Mouse (Mus musculus) embryonic facial prominence, embryonic 14.5 days (tissue): ENCODE data around the gene Gpr155. TPM values are rescaled to one million over a fixed set of nuclear protein-coding genes. Genes with fewer than 3 reads are reported as not detected.

Experiments
- ATAC-seq: fragments of 200-750 bp; cut with Nextera tagmentation; 2 replicates; pipeline ENCODE4 v1.8.0; 2017; ENCODE audit warnings: low read depth, moderate number of reproducible peaks, moderate TSS enrichment
- DNase-seq: peaks from one replicate; pipeline ENCODE4 v3.0.0-alpha.2; 2015; ENCODE audit warnings: low spot score
- H3K27ac ChIP-seq: fragments of 300-500 bp; sonication (generic); replicated peaks from 2 replicates; pipeline ENCODE4 v1.5.1; 2014; ENCODE audit warnings: low read depth, mild to moderate bottlenecking, low read length, moderate library complexity
- H3K27me3 ChIP-seq: fragments of 300-500 bp; sonication (generic); replicated peaks from 2 replicates; pipeline ENCODE4 v1.6.1; 2014; ENCODE audit warnings: low read length; ENCODE audit not compliant: control insufficient read depth, insufficient read depth
- H3K36me3 ChIP-seq: fragments of 300-500 bp; sonication (generic); 2 replicates; pipeline ENCODE4 v1.6.1; 2014; ENCODE audit warnings: low read length, mixed read lengths; ENCODE audit not compliant: control insufficient read depth, insufficient read depth
- H3K4me1 ChIP-seq: fragments of 300-500 bp; sonication (generic); 2 replicates; pipeline ENCODE4 v1.6.1; 2014; ENCODE audit warnings: antibody characterized with exemption, low read length; ENCODE audit not compliant: control insufficient read depth, insufficient read depth
- H3K4me2 ChIP-seq: fragments of 300-500 bp; sonication (generic); 2 replicates; pipeline ENCODE4 v1.6.1; 2014; ENCODE audit warnings: low read depth, mild to moderate bottlenecking, low read length, moderate library complexity, mixed read lengths
- H3K4me3 ChIP-seq: fragments of 300-500 bp; sonication (generic); 2 replicates; pipeline ENCODE4 v1.5.1; 2014; ENCODE audit warnings: low read depth, mild to moderate bottlenecking, low read length
- H3K9ac ChIP-seq: fragments of 300-500 bp; sonication (generic); 2 replicates; pipeline ENCODE4 v1.6.1; 2014; ENCODE audit warnings: low read depth, mild to moderate bottlenecking, low read length, moderate library complexity, mixed read lengths
- H3K9me3 ChIP-seq: fragments of 300-500 bp; sonication (generic); 2 replicates; pipeline ENCODE4 v1.6.1; 2016; ENCODE audit warnings: low read length; ENCODE audit not compliant: control insufficient read depth
- WGBS: fragments of 180-500 bp; shearing (Covaris S2); extraction: QIAGEN DNeasy Blood & Tissue Kit; methylation state at CpG from one replicate; pipeline ENCODE4 v1.1.7; 2014; 5-methylcytosine and 5-hydroxymethylcytosine counted together
- polyA plus RNA-seq: library from polyadenylated mRNA; unstranded; fragments of >200 nt; fragmentation: Nextera tagmentation; extraction: Ambion mirVana; gene quantifications from 2 replicates; pipeline ENCODE4 v1.2.1, GENCODE M21; 2014

Gpr155 gene
- polyA plus RNA-seq, 1 experiment from 2014 or later: 7.1 TPM

DNA sequence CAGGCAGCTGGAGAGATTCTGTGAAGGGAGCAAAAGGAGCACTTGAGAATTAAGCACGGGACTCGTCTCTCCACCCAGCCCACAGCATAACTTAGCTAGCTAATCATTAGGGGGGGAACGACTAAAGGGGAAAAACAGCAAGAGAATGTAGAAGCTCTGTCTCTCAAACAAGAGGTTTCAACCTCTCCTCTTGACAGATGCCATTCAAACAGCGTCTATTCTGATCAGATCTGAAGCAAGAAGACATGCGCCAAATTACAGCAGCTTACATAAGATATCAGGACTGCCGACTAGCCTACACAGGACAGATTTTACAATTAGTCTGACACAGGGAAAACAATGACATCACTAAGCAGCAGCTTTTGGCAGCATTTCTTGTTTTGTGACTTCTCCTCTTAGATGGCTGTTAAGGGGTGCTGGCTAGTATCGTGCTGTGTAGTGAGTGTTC is 34.4 kb downstream of the Gpr155 start:
- Histone ChIP-seq H3K4me3 (no peak overlapping the region), H3K27ac (peak overlapping the region; percentile 50; the same call in 1 of the 2 replicates), H3K9me3 (no peaks in the 10 kb centered on the region), H3K27me3 (no peaks in the 10 kb centered on the region), H3K4me2 (peak overlapping the region; percentile 17; the same call in 1 of the 2 replicates), H3K4me1 (peaks cover 11% of the 10 kb centered on the region; the same call in 1 of the 2 replicates), H3K36me3 (no peaks in the 10 kb centered on the region), H3K9ac (no peak overlapping the region)
- DNase-seq (peak; percentile 53), ATAC-seq (no peak; the same call in 1 of the 2 replicates)
- 46% methylated on average over 7 of the region's 7 CpGs for WGBS

DNA sequence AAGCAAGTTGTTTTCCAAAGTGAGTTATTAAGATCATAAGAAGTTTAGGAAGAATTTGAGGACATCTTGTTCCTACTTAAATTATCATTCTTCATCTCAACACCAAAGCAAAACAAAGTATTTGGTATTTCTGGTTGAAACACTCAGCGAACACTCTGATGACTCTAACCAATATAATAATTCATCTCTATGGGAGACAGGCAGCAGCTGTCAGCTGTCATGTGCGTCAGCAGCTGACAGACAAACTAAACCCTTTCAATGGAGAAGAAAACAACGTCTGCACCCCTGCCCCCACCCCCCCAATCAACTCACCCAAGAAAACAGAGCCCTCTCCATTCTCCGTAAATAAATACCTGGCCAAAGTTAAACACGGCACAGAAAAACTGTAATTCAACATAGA is 34.9 kb downstream of the Gpr155 start:
- H3K36me3 ChIP-seq: no peaks in the 10 kb centered on the region
- H3K9me3 ChIP-seq: no peaks in the 10 kb centered on the region
- peaks cover 14% of the 10 kb centered on the region; the same call in 1 of the 2 replicates for H3K4me1 ChIP-seq
- peak overlapping the region; percentile 50; the same call in 1 of the 2 replicates for H3K27ac ChIP-seq
- no peak overlapping the region for H3K4me3 ChIP-seq
- no peak for ATAC-seq
- H3K4me2 ChIP-seq: peak overlapping the region; percentile 17; the same call in 1 of the 2 replicates
- no peaks in the 10 kb centered on the region for H3K27me3 ChIP-seq
- DNase-seq: peak; percentile 47
- H3K9ac ChIP-seq: no peak overlapping the region
- 28% methylated on average over 5 of the region's 5 CpGs for WGBS

GRCm38 (mm10) chr2:73348221-73348620 is 38.2 kb downstream of the Gpr155 start:
- 86% methylated on average over 6 of the region's 6 CpGs for WGBS
- DNase-seq: no peak

DNA sequence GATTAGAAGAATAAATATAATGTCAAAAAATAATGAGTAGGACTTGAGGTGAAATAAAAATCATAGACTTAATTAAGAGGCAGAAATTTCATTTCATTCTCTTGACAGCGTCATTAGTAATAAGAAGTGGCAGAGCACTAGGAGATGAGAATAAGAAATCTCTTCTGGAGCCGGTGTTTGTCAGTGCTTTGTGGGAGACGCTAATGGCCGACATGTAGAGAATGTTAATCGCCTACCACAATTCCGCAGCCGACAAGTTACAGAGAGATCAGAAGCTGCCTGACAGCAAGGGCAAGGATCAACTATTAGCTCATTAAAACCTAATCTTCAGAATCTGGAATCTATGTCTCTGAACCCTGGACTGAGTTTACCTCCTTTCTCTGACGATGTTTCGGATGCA is 38.6 kb downstream of the Gpr155 start:
- Histone ChIP-seq H3K9ac (no peak overlapping the region), H3K4me2 (no peak overlapping the region), H3K27ac (no peak overlapping the region), H3K36me3 (no peaks in the 10 kb centered on the region), H3K4me3 (no peak overlapping the region), H3K9me3 (no peaks in the 10 kb centered on the region), H3K27me3 (no peaks in the 10 kb centered on the region), H3K4me1 (peaks cover 14% of the 10 kb centered on the region; the same call in 1 of the 2 replicates)
- no peak for DNase-seq
- 51% methylated on average over 9 of the region's 9 CpGs for WGBS
- no peak for ATAC-seq

More at GRCm38 (mm10) chr2:73348221-73348620, 38.2 kb downstream of the Gpr155 start:
- Histone ChIP-seq H3K27ac (no peak overlapping the region), H3K9ac (no peak overlapping the region), H3K4me1 (peaks cover 14% of the 10 kb centered on the region; the same call in 1 of the 2 replicates), H3K36me3 (no peaks in the 10 kb centered on the region), H3K4me2 (no peak overlapping the region), H3K9me3 (no peaks in the 10 kb centered on the region), H3K4me3 (no peak overlapping the region), H3K27me3 (no peaks in the 10 kb centered on the region)
- ATAC-seq: no peak

DNA sequence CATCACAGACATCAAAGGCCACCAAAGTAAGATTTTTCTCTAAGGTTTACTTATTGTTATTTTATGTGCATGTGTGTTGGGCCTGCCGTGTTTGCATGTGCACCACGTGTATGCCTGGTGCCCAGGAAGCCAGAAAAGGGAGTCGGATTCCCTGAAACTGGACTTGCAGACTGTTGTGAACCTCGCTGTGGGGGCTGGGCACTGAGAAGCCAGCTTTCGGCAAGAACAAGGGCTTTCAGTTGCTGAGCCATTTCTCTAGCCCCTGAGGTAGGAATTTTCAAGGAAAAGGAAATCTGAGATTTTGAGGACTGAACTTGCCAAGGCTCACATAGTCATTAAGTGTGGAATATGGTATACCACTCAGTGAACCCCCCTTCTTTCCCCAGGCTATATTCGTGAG is 39.2 kb downstream of the Gpr155 start:
- ATAC-seq (0 out of 2 replicates have a peak, but pooled peaks have one; percentile 47), DNase-seq (peak; percentile 16)
- no peaks in the 10 kb centered on the region for H3K27me3 ChIP-seq
- H3K4me1 ChIP-seq: peaks cover 14% of the 10 kb centered on the region; the same call in 1 of the 2 replicates
- H3K4me2 ChIP-seq: no peak overlapping the region
- 27% methylated on average over 6 of the region's 6 CpGs for WGBS
- H3K27ac ChIP-seq: no peak overlapping the region
- no peak overlapping the region for H3K9ac ChIP-seq
- no peaks in the 10 kb centered on the region for H3K36me3 ChIP-seq
- H3K9me3 ChIP-seq: no peaks in the 10 kb centered on the region
- H3K4me3 ChIP-seq: no peak overlapping the region

DNA sequence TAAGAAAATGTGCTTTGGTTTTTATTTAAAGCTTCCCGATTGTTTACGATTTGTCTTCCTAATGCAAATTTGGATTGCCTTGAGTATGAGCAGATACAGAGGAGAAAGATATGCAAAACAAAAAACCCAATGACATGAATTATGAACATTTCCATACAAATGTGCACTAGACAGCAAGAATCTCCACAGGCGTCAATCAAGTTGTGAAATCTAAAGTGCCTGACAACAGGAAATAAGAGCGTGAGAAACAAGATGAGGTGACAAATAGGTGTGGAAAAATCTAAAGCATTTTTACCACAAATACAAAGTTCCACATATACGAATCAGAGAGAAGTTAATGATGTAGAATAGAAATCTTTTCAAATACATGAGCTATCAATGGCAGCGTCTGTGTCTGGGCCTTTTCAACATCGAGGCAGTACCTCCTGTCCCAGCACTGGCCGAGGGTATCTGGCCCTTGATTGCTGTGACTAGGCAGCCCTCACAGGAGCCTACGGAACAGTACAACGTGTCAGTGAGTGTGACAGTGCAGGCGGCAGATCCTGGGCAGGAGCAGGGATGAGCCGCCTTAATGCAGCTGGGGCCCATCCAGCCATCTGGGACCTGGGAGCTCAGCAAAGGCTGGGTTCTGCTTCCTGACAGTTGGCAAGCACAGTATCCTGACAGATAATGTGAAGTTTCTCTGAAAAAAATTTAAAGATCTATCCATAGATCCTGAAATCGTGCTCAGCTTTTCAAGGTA is 39.9 kb downstream of the Gpr155 start:
- Histone ChIP-seq H3K9ac (no peak overlapping the region), H3K36me3 (no peaks in the 10 kb centered on the region), H3K4me2 (no peak overlapping the region), H3K4me3 (no peak overlapping the region), H3K4me1 (peaks cover 7% of the 10 kb centered on the region; the same call in 1 of the 2 replicates), H3K27me3 (no peaks in the 10 kb centered on the region), H3K27ac (0 out of 2 replicates have a peak overlapping the region, but pooled peaks have one; percentile 33), H3K9me3 (no peaks in the 10 kb centered on the region)
- WGBS: 58% methylated on average over 13 of the region's 13 CpGs
- DNase-seq: peak; percentile 17
- ATAC-seq: no peak

DNA sequence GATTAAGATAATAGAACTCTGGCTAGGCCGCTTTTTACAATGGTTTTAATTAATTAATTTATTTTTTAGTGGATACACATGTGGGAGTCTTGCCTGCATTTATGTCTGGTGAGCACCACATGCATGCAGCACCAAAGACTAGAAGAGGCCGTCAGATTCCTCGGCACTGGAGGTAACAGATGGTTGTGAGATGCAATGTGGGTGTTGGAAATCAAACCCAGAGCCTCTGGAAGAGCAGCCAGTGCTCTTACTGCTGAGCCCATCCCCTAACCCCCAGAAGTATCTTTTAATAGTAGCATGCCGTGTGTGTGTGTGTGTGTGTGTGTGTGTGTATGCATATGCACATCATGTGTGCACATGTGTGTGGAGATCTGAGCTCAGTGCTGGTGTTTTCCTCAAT is 41.2 kb downstream of the Gpr155 start:
- H3K36me3 ChIP-seq: no peaks in the 10 kb centered on the region
- H3K27me3 ChIP-seq: no peaks in the 10 kb centered on the region
- H3K27ac ChIP-seq: no peak overlapping the region
- peaks cover 7% of the 10 kb centered on the region; the same call in 1 of the 2 replicates for H3K4me1 ChIP-seq
- whole genome bisulfite sequencing: 59% methylated on average over 4 of the region's 4 CpGs
- no peak overlapping the region for H3K4me3 ChIP-seq
- H3K9ac ChIP-seq: no peak overlapping the region
- DNase-seq: peak; percentile 62
- no peaks in the 10 kb centered on the region for H3K9me3 ChIP-seq
- no peak for ATAC-seq
- no peak overlapping the region for H3K4me2 ChIP-seq

DNA sequence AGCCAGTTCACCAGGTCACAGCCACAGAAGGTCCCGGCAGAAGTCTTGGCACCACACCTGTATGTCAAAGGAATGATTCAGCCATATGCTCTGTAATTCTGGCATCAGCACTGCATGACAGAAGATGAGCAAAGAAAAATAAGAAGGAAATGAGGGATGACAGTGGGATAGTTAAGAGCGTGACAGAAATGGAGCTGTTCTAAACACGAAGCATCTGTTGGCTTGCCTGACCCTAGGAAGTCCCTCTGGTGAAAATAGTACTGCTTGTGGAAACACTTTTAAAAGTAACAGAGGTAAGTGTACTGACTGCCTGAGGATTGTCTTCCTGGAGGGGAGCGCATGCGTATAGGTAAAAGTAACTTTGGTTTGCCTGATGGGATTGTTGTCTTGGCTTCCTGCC is 42.7 kb downstream of the Gpr155 start:
- Histone ChIP-seq H3K9me3 (no peaks in the 10 kb centered on the region), H3K27ac (no peak overlapping the region), H3K27me3 (no peaks in the 10 kb centered on the region), H3K4me3 (no peak overlapping the region), H3K4me2 (no peak overlapping the region), H3K36me3 (no peaks in the 10 kb centered on the region), H3K4me1 (peaks cover 7% of the 10 kb centered on the region; the same call in 1 of the 2 replicates), H3K9ac (no peak overlapping the region)
- ATAC-seq (no peak), DNase-seq (no peak)
- WGBS: 80% methylated on average over 5 of the region's 5 CpGs
